Mouse (Mus musculus): ENCODE data around the gene Tbrg4. TPM values are rescaled to one million over a fixed set of nuclear protein-coding genes. Genes with fewer than 3 reads are reported as not detected.

Tbrg4 gene
- polyA plus RNA-seq, 1 experiment = 87.0 TPM

DNA sequence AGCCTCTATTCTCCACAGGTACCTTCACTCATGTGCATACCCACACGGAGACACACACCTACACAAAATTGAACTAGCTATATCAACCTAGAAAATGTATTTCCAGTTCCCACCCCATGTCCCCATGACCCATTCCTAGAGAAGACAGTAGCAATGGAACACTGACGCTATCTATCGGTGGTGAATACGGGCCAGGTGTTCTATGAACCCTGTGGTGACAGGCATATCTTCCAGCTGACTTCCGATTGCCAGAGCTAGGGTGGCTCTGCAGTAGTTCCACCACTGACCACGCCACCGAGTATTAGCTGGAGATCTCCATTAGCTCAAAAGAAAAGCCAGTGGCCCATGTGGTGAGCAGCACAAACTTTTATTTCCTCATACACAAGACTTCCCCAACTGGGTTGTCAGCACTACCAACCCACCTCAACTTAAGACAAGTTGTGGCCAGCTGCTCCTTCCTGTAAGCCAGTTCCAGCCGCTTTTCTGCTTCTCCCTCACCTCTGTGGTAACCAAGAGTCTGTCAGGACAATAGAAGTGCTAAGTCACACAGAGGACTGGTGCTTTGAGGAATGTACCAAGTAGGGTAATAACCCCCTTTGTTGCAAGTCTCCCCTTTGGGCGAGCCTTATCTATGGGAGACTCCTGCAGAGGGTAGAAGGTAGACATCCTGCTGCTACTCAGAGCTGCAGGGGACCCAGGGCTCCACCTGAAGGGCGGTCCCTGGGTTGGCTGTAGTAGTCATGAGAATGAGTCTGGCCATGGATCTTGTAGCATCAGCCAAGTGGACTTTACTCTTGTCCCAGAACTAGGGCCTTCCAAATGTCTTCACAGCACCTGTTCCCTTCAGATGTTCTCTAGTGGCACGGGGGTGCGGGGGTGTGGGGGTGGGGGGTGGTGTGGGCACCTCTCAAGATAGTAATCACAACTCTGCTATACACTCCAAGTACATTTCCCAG is 10.3 kb downstream of the Tbrg4 start:
- TF ChIP-seq POLR2A (IDR thresholded peaks at IDR 0.05; ENCODE audit: borderline replicate concordance, insufficient read depth, low read length) (no peak), CTCF (IDR thresholded peaks at IDR 0.05; ENCODE audit: borderline replicate concordance, insufficient read depth, low read depth, low read length) (no peak)
- WGBS = 83% methylated on average over 12 of the region's 12 CpGs
- Histone ChIP-seq H3K4me3 (replicated peaks; ENCODE audit: insufficient read depth, low read depth, low read length) (no peak overlapping the region), H3K27me3 (ENCODE audit: control insufficient read depth, insufficient read depth, low read length) (no peaks in the 10 kb centered on the region), H3K27ac (ENCODE audit: insufficient read depth, low read length) (no peak overlapping the region), H3K4me1 (ENCODE audit: control insufficient read depth, insufficient read depth, low read length) (no peaks in the 10 kb centered on the region)
- DNase-seq = no peak

DNA sequence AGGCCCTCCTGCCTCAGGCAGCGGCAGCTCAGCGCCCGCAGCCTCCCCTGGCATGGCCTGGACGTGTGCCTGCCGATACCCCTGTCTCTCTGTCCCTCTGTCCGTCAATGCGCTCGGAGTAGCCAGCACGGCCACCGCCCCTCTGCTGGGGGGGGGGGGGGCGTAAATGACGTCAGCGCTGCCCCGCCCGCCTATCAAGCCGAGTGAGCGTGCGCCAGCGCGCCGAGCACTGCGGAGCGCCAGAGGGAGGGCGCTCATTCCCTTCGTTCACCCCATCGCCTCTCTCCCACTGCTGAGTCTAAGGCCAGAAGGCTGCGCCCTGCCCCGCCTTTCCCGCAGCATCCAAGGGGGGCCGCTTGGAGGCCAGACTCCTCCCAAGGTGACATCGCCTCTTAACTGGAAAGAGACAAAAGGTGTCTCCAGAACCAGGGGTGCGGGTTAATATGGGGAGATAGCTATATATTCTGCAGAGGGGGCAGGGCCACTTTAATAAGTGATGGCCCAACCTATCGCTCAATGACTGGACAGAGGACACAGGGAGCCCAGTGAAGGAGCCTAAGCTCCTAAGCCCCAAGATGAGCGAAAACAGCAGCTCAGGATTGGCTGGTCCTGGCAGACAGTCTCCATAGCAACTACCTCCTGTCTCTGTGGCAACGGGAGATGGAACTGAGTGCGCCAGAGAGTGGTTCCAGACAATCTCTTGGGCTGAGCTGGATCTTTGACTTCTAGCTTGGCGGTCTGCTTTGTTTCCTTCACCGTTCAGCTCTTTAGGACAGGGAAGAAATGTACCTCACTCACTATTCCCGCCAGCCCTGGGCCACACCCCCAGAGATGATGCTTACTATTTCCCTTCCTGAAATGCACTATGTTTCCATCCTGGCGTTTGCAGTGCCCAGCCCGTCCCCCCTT is 20.1 kb downstream of the Tbrg4 start, which contains the start of gene Nacad:
Gene Nacad (minus strand): TSS at position 563 of the 909 bp plus-strand sequence.
- Histone ChIP-seq H3K27ac (ENCODE audit: insufficient read depth, low read length) (peak within 1 kb of the TSS; percentile 88), H3K4me3 (replicated peaks; ENCODE audit: insufficient read depth, low read depth, low read length) (peak within 1 kb of the TSS; percentile 63), H3K27me3 (ENCODE audit: control insufficient read depth, insufficient read depth, low read length) (no peaks in the 10 kb centered on the region), H3K4me1 (ENCODE audit: control insufficient read depth, insufficient read depth, low read length) (peaks cover 9% of the 10 kb centered on the region)
- DNase-seq = peak; percentile 87 to 90
- under 1% methylated on average over 38 of the region's 41 CpGs for WGBS
- no peak for TF ChIP-seq CTCF (IDR thresholded peaks at IDR 0.05; ENCODE audit: borderline replicate concordance, insufficient read depth, low read depth, low read length)
- TF ChIP-seq POLR2A (IDR thresholded peaks at IDR 0.05; ENCODE audit: borderline replicate concordance, insufficient read depth, low read length) = peak; percentile 79; the same call in 1 of the 2 replicates

DNA sequence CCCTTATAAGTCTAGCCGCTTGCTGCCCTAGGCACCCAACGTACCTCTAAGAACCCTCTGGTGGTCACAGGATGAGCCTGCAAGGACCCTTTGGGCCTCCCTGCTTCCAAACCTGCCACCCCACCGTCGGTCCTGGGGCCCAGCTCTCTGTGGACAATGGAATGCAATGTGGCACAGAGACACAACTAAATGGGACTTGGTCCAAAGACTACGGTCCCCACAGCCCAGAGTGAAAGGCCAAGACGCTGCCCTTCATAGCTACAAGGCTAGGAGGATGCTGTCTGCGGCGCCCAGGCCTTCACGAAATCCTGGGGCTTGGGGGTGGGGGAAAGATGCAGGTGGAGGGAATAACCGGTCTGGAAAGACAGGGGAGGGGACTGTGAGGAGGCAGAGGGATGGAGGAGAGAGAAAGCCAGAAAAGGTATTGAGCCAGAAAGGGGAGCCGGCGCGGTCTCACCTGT is 20.8 kb downstream of the Tbrg4 start:
- Histone ChIP-seq H3K27me3 (ENCODE audit: control insufficient read depth, insufficient read depth, low read length) (no peaks in the 10 kb centered on the region), H3K4me3 (replicated peaks; ENCODE audit: insufficient read depth, low read depth, low read length) (peak overlapping the region; percentile 63), H3K4me1 (ENCODE audit: control insufficient read depth, insufficient read depth, low read length) (peaks cover 9% of the 10 kb centered on the region), H3K27ac (ENCODE audit: insufficient read depth, low read length) (peak overlapping the region; percentile 88)
- no peak for TF ChIP-seq POLR2A (IDR thresholded peaks at IDR 0.05; ENCODE audit: borderline replicate concordance, insufficient read depth, low read length)
- peak; percentile 23; the same call in 1 of the 2 replicates for TF ChIP-seq CTCF (IDR thresholded peaks at IDR 0.05; ENCODE audit: borderline replicate concordance, insufficient read depth, low read depth, low read length)
- DNase-seq = peak in 1 of 2 experiments; percentile 63
- 3% methylated on average over 13 of the region's 13 CpGs for WGBS

DNA sequence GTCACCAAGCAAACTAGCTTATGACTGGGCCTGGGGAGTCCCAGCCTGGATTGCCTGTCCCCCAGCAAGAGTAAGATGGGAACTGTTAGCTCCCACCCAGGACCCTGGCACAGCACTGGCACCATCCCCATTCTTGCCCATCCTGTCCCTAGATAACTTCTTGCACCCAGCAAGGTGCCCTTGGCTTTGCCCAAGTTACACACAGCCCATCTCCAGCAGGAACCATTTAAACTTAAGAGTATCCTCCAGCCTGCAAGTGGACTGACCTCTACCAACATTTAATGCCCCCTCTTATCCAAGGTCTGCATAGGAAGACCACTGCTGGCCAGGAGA is 21.3 kb downstream of the Tbrg4 start:
- DNase-seq = no peak
- H3K4me3 ChIP-seq (replicated peaks; ENCODE audit: insufficient read depth, low read depth, low read length) = peak overlapping the region; percentile 63
- no peak for TF ChIP-seq CTCF (IDR thresholded peaks at IDR 0.05; ENCODE audit: borderline replicate concordance, insufficient read depth, low read depth, low read length)
- H3K27ac ChIP-seq (ENCODE audit: insufficient read depth, low read length) = peak overlapping the region; percentile 88
- H3K27me3 ChIP-seq (ENCODE audit: control insufficient read depth, insufficient read depth, low read length) = no peaks in the 10 kb centered on the region
- peaks cover 13% of the 10 kb centered on the region for H3K4me1 ChIP-seq (ENCODE audit: control insufficient read depth, insufficient read depth, low read length)

DNA sequence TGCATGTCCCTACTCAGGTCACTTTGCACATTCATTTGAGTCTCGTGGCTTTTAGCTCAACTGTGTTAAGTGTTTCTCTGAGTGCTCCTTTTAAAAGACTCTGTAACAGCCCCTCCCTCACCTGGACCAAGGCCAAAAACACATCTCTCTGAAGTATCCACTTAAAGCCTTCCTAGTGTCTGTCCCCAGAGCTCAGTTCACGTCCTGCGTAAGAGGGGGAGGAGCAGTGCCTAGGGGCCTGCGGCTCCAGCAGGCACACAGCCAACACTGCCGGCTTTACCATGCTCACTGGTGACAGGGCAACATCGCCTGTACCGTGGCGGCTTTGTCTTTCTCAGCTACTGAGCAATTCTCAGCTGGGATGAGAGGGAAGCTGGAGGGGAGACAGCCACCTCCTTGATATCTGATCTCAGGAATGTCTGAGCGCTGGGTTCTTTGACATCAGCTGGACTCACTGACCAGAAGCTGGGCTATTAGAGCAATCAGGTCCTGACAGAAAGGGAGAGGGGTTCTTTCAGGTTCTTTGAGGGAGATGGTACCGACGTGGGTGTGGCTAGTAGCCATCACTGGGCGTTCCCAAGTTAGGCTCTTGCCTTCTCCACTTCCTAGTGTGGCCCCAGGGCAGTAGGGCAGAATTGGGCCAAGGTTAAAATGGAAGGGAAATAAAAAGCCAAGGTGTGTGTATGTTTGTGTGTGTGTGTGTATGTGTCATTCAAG is 21.8 kb downstream of the Tbrg4 start:
- Histone ChIP-seq H3K27ac (ENCODE audit: insufficient read depth, low read length) (peak overlapping the region; percentile 88), H3K4me1 (ENCODE audit: control insufficient read depth, insufficient read depth, low read length) (peaks cover 17% of the 10 kb centered on the region), H3K27me3 (ENCODE audit: control insufficient read depth, insufficient read depth, low read length) (no peaks in the 10 kb centered on the region), H3K4me3 (replicated peaks; ENCODE audit: insufficient read depth, low read depth, low read length) (peak overlapping the region; percentile 63)
- TF ChIP-seq CTCF (IDR thresholded peaks at IDR 0.05; ENCODE audit: borderline replicate concordance, insufficient read depth, low read depth, low read length) (no peak), POLR2A (IDR thresholded peaks at IDR 0.05; ENCODE audit: borderline replicate concordance, insufficient read depth, low read length) (no peak)
- DNase-seq = peak; percentile 71 to 76
- 2% methylated on average over 12 of the region's 12 CpGs for WGBS

DNA sequence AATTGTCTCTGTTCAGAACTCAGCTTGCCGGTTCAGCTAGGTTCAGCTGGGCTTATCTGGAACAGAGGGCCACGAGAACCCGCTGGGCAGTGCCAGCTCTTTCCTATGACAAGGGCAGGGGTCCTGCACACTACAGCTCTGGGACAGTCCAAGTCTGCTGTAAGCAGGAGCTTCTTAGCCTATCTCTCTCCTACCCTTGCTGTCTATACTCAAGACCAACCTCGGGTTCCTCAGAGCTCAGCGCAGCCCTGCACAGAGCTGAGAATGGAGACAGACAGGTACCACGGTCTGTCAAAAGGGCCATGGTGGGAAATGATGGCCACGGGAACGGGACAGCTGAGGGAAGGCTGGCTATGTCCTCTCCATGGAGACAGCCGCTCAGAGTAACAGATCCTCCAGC is 22.6 kb downstream of the Tbrg4 start:
- peaks cover 20% of the 10 kb centered on the region for H3K4me1 ChIP-seq (ENCODE audit: control insufficient read depth, insufficient read depth, low read length)
- TF ChIP-seq POLR2A (IDR thresholded peaks at IDR 0.05; ENCODE audit: borderline replicate concordance, insufficient read depth, low read length) = no peak
- no peak for TF ChIP-seq CTCF (IDR thresholded peaks at IDR 0.05; ENCODE audit: borderline replicate concordance, insufficient read depth, low read depth, low read length)
- 32% methylated on average over 9 of the region's 9 CpGs for WGBS

DNA sequence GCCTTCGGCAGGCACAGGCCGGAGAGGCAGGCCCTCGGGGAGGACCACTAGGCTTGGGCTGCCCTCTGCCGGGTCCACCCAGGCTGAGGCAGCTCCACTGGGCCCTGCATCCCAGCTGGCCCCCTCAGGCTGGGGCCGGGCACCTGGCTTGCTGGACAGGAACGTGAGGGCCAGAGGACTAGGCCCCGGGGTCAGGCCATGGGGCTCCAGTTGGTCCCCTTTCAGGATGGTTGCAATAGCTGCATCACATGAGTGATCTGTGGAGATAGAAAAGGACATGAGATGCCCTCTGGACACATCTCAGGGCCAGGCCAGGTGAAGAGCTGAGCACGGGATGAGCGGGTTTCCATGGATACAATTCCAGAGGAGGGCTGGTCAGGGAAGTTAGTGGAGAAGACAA is 23.2 kb downstream of the Tbrg4 start:
- peak in 1 of 2 experiments; percentile 30 for DNase-seq
- TF ChIP-seq POLR2A (IDR thresholded peaks at IDR 0.05; ENCODE audit: borderline replicate concordance, insufficient read depth, low read length) (no peak), CTCF (IDR thresholded peaks at IDR 0.05; ENCODE audit: borderline replicate concordance, insufficient read depth, low read depth, low read length) (no peak)
- H3K4me1 ChIP-seq (ENCODE audit: control insufficient read depth, insufficient read depth, low read length) = peaks cover 20% of the 10 kb centered on the region
- no peaks in the 10 kb centered on the region for H3K27me3 ChIP-seq (ENCODE audit: control insufficient read depth, insufficient read depth, low read length)
- no peak overlapping the region for H3K4me3 ChIP-seq (replicated peaks; ENCODE audit: insufficient read depth, low read depth, low read length)
- 73% methylated on average over 9 of the region's 9 CpGs for WGBS
- no peak overlapping the region for H3K27ac ChIP-seq (ENCODE audit: insufficient read depth, low read length)

More for the DNA sequence above, 22.6 kb downstream of the Tbrg4 start:
- Histone ChIP-seq H3K4me3 (replicated peaks; ENCODE audit: insufficient read depth, low read depth, low read length) (no peak overlapping the region), H3K27me3 (ENCODE audit: control insufficient read depth, insufficient read depth, low read length) (no peaks in the 10 kb centered on the region), H3K27ac (ENCODE audit: insufficient read depth, low read length) (no peak overlapping the region)
- DNase-seq = no peak

Data from cerebellum, adult 2 months (tissue).